Mouse (Mus musculus) kidney, adult 2 months (tissue): ENCODE measurements at regions not wholly inside any gene's neighbourhood (a gene's known extent, or its start where the extent isn't known, plus 50 kb on each side); places are given as distances from the start of the nearest gene placed in this dataset.
A peak's percentile ranks its signal among the peaks of the same experiment; 100 is the strongest.

Source experiments
- DNase-seq: peaks from one replicate; pipeline ENCODE4 v3.0.0; 2021
- H3K27ac ChIP-seq: fragments of 200-500 bp; 2 replicates; pipeline ENCODE4 v1.5.1; 2012; ENCODE audit warnings: low read depth, low read length, control low read depth, inconsistent platforms; ENCODE audit not compliant: insufficient read depth
- H3K27me3 ChIP-seq: fragments of 200-500 bp; replicated peaks from 2 replicates; pipeline ENCODE4 v1.6.1; 2012; ENCODE audit warnings: mild to moderate bottlenecking, moderate library complexity, low read length, inconsistent platforms; ENCODE audit not compliant: control insufficient read depth, insufficient read depth
- H3K36me3 ChIP-seq: fragments of 200-500 bp; 2 replicates; pipeline ENCODE4 v1.6.1; 2012; ENCODE audit warnings: mild to moderate bottlenecking, moderate library complexity, low read length, inconsistent platforms; ENCODE audit not compliant: control insufficient read depth, insufficient read depth
- H3K4me1 ChIP-seq: fragments of 200-500 bp; 2 replicates; pipeline ENCODE4 v1.6.1; 2011; ENCODE audit warnings: low read length; ENCODE audit not compliant: control insufficient read depth, insufficient read depth
- H3K4me3 ChIP-seq: fragments of 200-500 bp; 2 replicates; pipeline ENCODE4 v1.5.1; 2011; ENCODE audit warnings: mild to moderate bottlenecking, low read depth, low read length, control low read depth; ENCODE audit not compliant: insufficient read depth
- CTCF ChIP-seq: fragments of 200-500 bp; conservative IDR thresholded peaks from 2 replicates; pipeline ENCODE4 v1.5.1; 2011; ENCODE audit warnings: low read depth, mild to moderate bottlenecking, control low read depth, low read length, moderate library complexity, mixed read lengths; ENCODE audit not compliant: insufficient read depth, insufficient read length
- POLR2A ChIP-seq: fragments of 200-500 bp; IDR thresholded peaks from one replicate; pipeline ENCODE4 v1.6.1; 2011; ENCODE audit warnings: low read depth, low read length, control low read depth
- WGBS: fragments of 180-500 bp; shearing (Covaris S2); methylation state at CpG from one replicate; pipeline ENCODE4 v1.1.7; 2018; 5-methylcytosine and 5-hydroxymethylcytosine counted together

DNA sequence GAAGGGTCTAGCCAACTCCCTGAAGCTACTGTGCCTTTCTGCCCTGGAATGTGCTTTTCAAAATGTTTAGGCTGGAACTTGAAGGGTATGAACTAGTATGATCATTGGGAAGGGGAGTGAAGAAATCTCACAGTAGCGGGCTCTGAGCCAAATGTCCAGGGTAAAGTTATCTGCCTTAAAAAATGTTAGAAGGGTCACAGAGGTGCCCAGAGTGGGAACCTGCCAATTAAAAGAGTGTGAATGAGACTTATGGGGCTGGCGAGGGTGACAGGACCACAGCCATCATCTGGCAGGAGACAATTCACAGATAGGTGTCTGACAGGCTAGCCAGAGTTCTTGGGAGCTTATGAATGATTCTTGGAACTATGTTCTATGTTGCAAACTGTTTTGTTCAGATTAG is 2738.3 kb downstream of the 9330182O14Rik start:
- Histone ChIP-seq H3K4me3 (no peak overlapping the region), H3K27me3 (no peaks in the 10 kb centered on the region), H3K27ac (no peak overlapping the region), H3K36me3 (no peaks in the 10 kb centered on the region), H3K4me1 (no peaks in the 10 kb centered on the region)
- TF ChIP-seq CTCF = no peak
- WGBS = 53% methylated on average over 2 of the region's 2 CpGs
- DNase-seq = no peak

DNA sequence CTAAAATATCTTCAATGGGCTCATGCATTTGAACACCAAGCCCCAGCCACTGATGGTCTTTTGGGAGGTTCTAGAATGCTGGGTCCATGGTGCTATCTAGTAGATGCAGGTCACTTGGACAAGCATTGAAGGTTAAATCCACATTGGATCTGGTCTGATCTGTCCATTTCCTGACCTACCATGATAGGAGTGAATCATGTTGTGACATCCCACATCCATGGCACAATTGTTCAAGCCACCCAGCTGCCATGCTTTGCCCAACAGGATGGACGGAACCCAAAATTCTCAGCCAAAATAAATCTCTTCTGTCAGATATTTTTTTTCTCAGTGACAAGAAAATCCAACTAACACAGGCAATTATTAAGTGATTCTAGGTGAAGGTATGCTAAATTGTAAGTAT is 2760.4 kb downstream of the 9330182O14Rik start:
- no peak for TF ChIP-seq CTCF
- no peak for TF ChIP-seq POLR2A
- no peak overlapping the region for H3K4me3 ChIP-seq
- H3K27me3 ChIP-seq = no peaks in the 10 kb centered on the region
- WGBS = 88% methylated on average over 1 of the region's 1 CpGs
- no peak for DNase-seq
- no peaks in the 10 kb centered on the region for H3K36me3 ChIP-seq
- no peaks in the 10 kb centered on the region for H3K4me1 ChIP-seq
- no peak overlapping the region for H3K27ac ChIP-seq

- no peak for DNase-seq
- TF ChIP-seq CTCF (no peak), POLR2A (no peak)
- 85% methylated on average over 7 of the region's 7 CpGs for WGBS
- H3K27ac ChIP-seq = no peak overlapping the region
- H3K27me3 ChIP-seq = no peaks in the 10 kb centered on the region
- H3K4me3 ChIP-seq = no peak overlapping the region
- no peaks in the 10 kb centered on the region for H3K4me1 ChIP-seq
- no peaks in the 10 kb centered on the region for H3K36me3 ChIP-seq
These were observed 2765.9 kb downstream of the 9330182O14Rik start for GRCm38 (mm10) chr15:42900056-42900455.

DNA sequence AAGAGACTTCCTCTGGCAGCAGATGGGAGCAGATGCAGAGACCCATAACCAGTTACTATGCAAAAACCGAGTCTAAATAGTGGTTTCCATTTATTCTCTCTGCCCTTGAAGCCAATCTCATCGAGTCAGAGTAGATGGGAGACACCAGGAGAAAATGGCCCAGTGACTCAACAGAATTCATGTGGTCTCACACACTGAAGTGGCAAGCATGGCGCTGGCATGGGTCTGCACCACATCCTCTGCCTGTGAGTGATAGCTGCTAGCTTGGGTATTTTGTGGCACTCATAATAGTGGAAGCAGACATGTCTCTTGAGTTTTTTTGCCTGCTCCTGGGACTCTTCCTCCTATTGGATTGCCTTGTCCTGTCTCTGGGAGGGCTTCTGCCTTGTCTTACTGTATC is 2767.6 kb downstream of the 9330182O14Rik start:
- Histone ChIP-seq H3K36me3 (no peaks in the 10 kb centered on the region), H3K4me1 (no peaks in the 10 kb centered on the region), H3K27me3 (no peaks in the 10 kb centered on the region), H3K27ac (no peak overlapping the region), H3K4me3 (no peak overlapping the region)
- no peak for TF ChIP-seq POLR2A
- no peak for DNase-seq
- WGBS = 77% methylated on average over 3 of the region's 3 CpGs

DNA sequence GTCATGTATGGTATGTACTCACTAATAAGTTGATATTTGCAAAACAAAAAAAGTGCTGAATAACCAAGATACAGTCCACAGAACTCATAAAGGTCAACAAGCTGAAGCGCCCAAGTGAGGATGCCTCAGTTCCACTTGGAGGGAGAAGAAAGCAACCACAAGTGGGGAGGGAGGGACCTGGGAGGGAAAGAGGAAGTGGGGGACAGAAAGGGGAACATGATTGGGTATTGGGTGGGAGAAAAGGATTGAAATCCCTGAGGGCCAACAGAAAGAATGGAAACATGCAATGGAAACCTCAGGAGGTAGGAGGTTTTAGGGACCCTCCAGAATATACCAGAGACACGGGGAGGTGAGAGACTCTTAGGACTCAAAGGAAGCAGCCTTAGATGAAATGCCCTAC is 2777.2 kb downstream of the 9330182O14Rik start:
- TF ChIP-seq CTCF (no peak), POLR2A (no peak)
- H3K27ac ChIP-seq = no peak overlapping the region
- H3K36me3 ChIP-seq = no peaks in the 10 kb centered on the region
- 83% methylated on average over 2 of the region's 2 CpGs for WGBS
- no peak overlapping the region for H3K4me3 ChIP-seq
- H3K4me1 ChIP-seq = no peaks in the 10 kb centered on the region
- no peaks in the 10 kb centered on the region for H3K27me3 ChIP-seq
- no peak for DNase-seq

DNA sequence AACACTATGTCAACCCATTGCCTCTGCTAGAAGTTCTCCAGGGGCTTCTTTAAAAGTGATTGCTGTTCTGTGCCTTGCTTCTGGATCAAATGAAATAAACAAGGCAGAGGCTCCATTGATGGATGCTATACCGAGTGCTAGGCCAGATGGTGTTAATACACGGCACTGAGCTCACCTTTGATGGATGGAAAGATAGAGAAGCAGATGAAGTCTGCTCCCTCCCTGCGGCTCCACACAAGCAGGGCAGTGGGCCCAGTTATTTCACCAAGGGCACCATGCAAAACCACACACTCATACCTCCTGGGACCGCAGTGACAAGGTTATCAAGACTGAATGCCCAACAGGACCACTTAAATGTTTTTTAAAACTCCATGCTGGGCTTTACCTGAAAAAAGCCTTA is 2778.7 kb downstream of the 9330182O14Rik start:
- 80% methylated on average over 4 of the region's 4 CpGs for WGBS
- no peak overlapping the region for H3K4me3 ChIP-seq

DNA sequence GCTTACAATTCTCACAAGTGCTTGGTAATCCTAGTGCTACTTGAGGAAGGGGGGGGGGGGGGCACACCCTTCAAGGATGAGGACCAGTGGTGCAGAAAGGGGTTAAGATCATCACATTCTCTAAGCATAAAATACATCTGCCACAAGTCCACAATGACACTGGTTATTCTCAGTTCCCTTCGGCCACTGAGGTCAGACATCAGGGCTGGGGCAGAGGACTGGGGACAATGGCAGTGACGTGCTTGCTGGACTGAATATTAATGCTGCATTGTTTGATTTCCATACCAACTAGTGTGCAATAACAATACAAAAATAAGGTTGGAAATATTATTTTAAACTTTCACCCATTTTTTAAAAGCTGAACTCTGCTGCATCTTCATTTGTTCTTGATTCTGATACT is 2779.1 kb downstream of the 9330182O14Rik start:
- WGBS = 56% methylated on average over 2 of the region's 2 CpGs

More for the DNA sequence above, 2778.7 kb downstream of the 9330182O14Rik start:
- DNase-seq = no peak
- no peak for TF ChIP-seq CTCF
- no peak for TF ChIP-seq POLR2A
- no peak overlapping the region for H3K27ac ChIP-seq
- no peaks in the 10 kb centered on the region for H3K27me3 ChIP-seq
- no peaks in the 10 kb centered on the region for H3K4me1 ChIP-seq
- H3K36me3 ChIP-seq = no peaks in the 10 kb centered on the region

GRCm38 (mm10) chr15:42914099-42914498 is 2779.9 kb downstream of the 9330182O14Rik start:
- Histone ChIP-seq H3K27ac (no peak overlapping the region), H3K4me1 (no peaks in the 10 kb centered on the region), H3K4me3 (no peak overlapping the region), H3K27me3 (no peaks in the 10 kb centered on the region), H3K36me3 (no peaks in the 10 kb centered on the region)
- WGBS = 7% methylated on average over 3 of the region's 3 CpGs
- peak; percentile 47 for DNase-seq
- no peak for TF ChIP-seq POLR2A
- peak; percentile 71 for TF ChIP-seq CTCF

More for the DNA sequence above, 2779.1 kb downstream of the 9330182O14Rik start:
- H3K4me3 ChIP-seq = no peak overlapping the region
- no peaks in the 10 kb centered on the region for H3K36me3 ChIP-seq
- TF ChIP-seq POLR2A (no peak), CTCF (no peak)
- no peaks in the 10 kb centered on the region for H3K4me1 ChIP-seq
- DNase-seq = no peak
- no peaks in the 10 kb centered on the region for H3K27me3 ChIP-seq
- H3K27ac ChIP-seq = no peak overlapping the region
